Mouse (Mus musculus) midbrain, embryonic 14.5 days (tissue): ENCODE results near the gene Ndufc2. TPM values are rescaled to one million over a fixed set of nuclear protein-coding genes. Genes with fewer than 3 reads are reported as not detected.

ENCODE experiments used
- ATAC-seq: fragments of 200-750 bp; cut with Nextera tagmentation; 2 replicates; pipeline ENCODE4 v1.8.0; 2017; ENCODE audit warnings: moderate number of reproducible peaks, moderate library complexity; ENCODE audit not compliant: low FRiP score, low TSS enrichment
- DNase-seq: peaks from one replicate; pipeline ENCODE4 v3.0.0-alpha.2; 2015
- H3K27ac ChIP-seq: fragments of 300-500 bp; sonication (generic); replicated peaks from 2 replicates; pipeline ENCODE4 v1.5.1; 2014; ENCODE audit warnings: mild to moderate bottlenecking, low read depth, low read length, moderate library complexity
- H3K27me3 ChIP-seq: fragments of 300-500 bp; sonication (generic); 2 replicates; pipeline ENCODE4 v1.6.1; 2014; ENCODE audit warnings: low read length, control low read depth, mixed read lengths; ENCODE audit not compliant: control insufficient read depth, insufficient read depth
- H3K36me3 ChIP-seq: fragments of 300-500 bp; sonication (generic); 2 replicates; pipeline ENCODE4 v1.6.1; 2014; ENCODE audit warnings: low read length, control low read depth; ENCODE audit not compliant: control insufficient read depth, insufficient read depth
- H3K4me1 ChIP-seq: fragments of 300-500 bp; sonication (generic); 2 replicates; pipeline ENCODE4 v1.6.1; 2014; ENCODE audit warnings: mild to moderate bottlenecking, antibody characterized with exemption, low read length, control low read depth; ENCODE audit not compliant: control insufficient read depth, insufficient read depth
- H3K4me2 ChIP-seq: fragments of 300-500 bp; sonication (generic); 2 replicates; pipeline ENCODE4 v1.6.1; 2014; ENCODE audit warnings: mild to moderate bottlenecking, low read length, moderate library complexity
- H3K4me3 ChIP-seq: fragments of 300-500 bp; sonication (generic); replicated peaks from 2 replicates; pipeline ENCODE4 v1.5.1; 2014; ENCODE audit warnings: low read depth, low read length
- H3K9ac ChIP-seq: fragments of 300-500 bp; sonication (generic); replicated peaks from 2 replicates; pipeline ENCODE4 v1.6.1; 2014; ENCODE audit warnings: mild to moderate bottlenecking, low read length, moderate library complexity
- H3K9me3 ChIP-seq: fragments of 300-500 bp; sonication (generic); 2 replicates; pipeline ENCODE4 v1.6.1; 2016; ENCODE audit warnings: low read length, control low read depth, mixed read lengths; ENCODE audit not compliant: control insufficient read depth
- WGBS: fragments of 180-500 bp; shearing (Covaris S2); extraction: QIAGEN DNeasy Blood & Tissue Kit; methylation state at CpG from one replicate; pipeline ENCODE4 v1.1.7; 2014; 5-methylcytosine and 5-hydroxymethylcytosine counted together
- polyA plus RNA-seq: library from polyadenylated mRNA; unstranded; fragments of >200 nt; fragmentation: Nextera tagmentation; extraction: Ambion mirVana; gene quantifications from 2 replicates; pipeline ENCODE4 v1.2.1, GENCODE M21; 2014

The Ndufc2 gene
- 450 and 544 TPM in 2 replicates for polyA plus RNA-seq

- peak; percentile 93 for ATAC-seq
- H3K9me3 ChIP-seq: no peaks in the 10 kb centered on the region
- peak within 1 kb of the TSS; percentile 78 for H3K27ac ChIP-seq
- peak; percentile 94 for DNase-seq
- no peaks in the 10 kb centered on the region for H3K27me3 ChIP-seq
- H3K4me2 ChIP-seq: peak within 1 kb of the TSS; percentile 78
- under 1% methylated on average over 54 of the region's 54 CpGs for WGBS
- H3K4me3 ChIP-seq: peak within 1 kb of the TSS; percentile 96
- no peaks in the 10 kb centered on the region for H3K36me3 ChIP-seq
- H3K4me1 ChIP-seq: peaks cover 13% of the 10 kb centered on the region; the same call in 1 of the 2 replicates
- H3K9ac ChIP-seq: peak within 1 kb of the TSS; percentile 96
Measured at GRCm38 (mm10) chr7:97399960-97400715, at the start of gene Ndufc2. Gene Ndufc2 (plus strand): TSS chr7:97400003.

GRCm38 (mm10) chr7:97350891-97351290 is 48.9 kb upstream of the Ndufc2 start:
- no peak overlapping the region for H3K4me2 ChIP-seq
- H3K4me1 ChIP-seq: no peaks in the 10 kb centered on the region
- no peak overlapping the region for H3K9ac ChIP-seq
- DNase-seq (no peak), ATAC-seq (no peak)
- no peak overlapping the region for H3K4me3 ChIP-seq
- no peak overlapping the region for H3K27ac ChIP-seq
- H3K27me3 ChIP-seq: no peaks in the 10 kb centered on the region
- H3K36me3 ChIP-seq: peaks cover 7% of the 10 kb centered on the region; the same call in 1 of the 2 replicates
- WGBS: 70% methylated on average over 5 of the region's 5 CpGs
- no peaks in the 10 kb centered on the region for H3K9me3 ChIP-seq

GRCm38 (mm10) chr7:97351792-97352513 is 47.9 kb upstream of the Ndufc2 start:
- Histone ChIP-seq H3K27ac (no peak overlapping the region), H3K4me1 (no peaks in the 10 kb centered on the region), H3K9me3 (no peaks in the 10 kb centered on the region), H3K36me3 (peaks cover 7% of the 10 kb centered on the region; the same call in 1 of the 2 replicates), H3K4me3 (no peak overlapping the region), H3K27me3 (no peaks in the 10 kb centered on the region), H3K4me2 (no peak overlapping the region), H3K9ac (no peak overlapping the region)
- no peak for ATAC-seq
- WGBS: 88% methylated on average over 11 of the region's 11 CpGs
- no peak for DNase-seq

- Histone ChIP-seq H3K4me2 (no peak overlapping the region), H3K4me3 (no peak overlapping the region), H3K9ac (no peak overlapping the region), H3K4me1 (no peaks in the 10 kb centered on the region), H3K27ac (no peak overlapping the region), H3K9me3 (no peaks in the 10 kb centered on the region), H3K36me3 (peaks cover 3% of the 10 kb centered on the region; the same call in 1 of the 2 replicates), H3K27me3 (no peaks in the 10 kb centered on the region)
- ATAC-seq: no peak
- no peak for DNase-seq
- 89% methylated on average over 6 of the region's 6 CpGs for WGBS
Measured at GRCm38 (mm10) chr7:97353356-97353755, 46.4 kb upstream of the Ndufc2 start.

GRCm38 (mm10) chr7:97355068-97355841 is 44.5 kb upstream of the Ndufc2 start:
- no peak overlapping the region for H3K9ac ChIP-seq
- H3K27ac ChIP-seq: no peak overlapping the region
- no peaks in the 10 kb centered on the region for H3K36me3 ChIP-seq
- H3K27me3 ChIP-seq: no peaks in the 10 kb centered on the region
- ATAC-seq (no peak), DNase-seq (no peak)
- no peaks in the 10 kb centered on the region for H3K9me3 ChIP-seq
- 47% methylated on average over 13 of the region's 13 CpGs for WGBS
- no peak overlapping the region for H3K4me2 ChIP-seq
- no peak overlapping the region for H3K4me3 ChIP-seq
- H3K4me1 ChIP-seq: no peaks in the 10 kb centered on the region

GRCm38 (mm10) chr7:97356253-97356652 is 43.5 kb upstream of the Ndufc2 start:
- no peak for DNase-seq
- Histone ChIP-seq H3K4me3 (no peak overlapping the region), H3K9ac (no peak overlapping the region), H3K4me2 (no peak overlapping the region), H3K4me1 (no peaks in the 10 kb centered on the region), H3K27ac (no peak overlapping the region), H3K36me3 (no peaks in the 10 kb centered on the region), H3K27me3 (no peaks in the 10 kb centered on the region), H3K9me3 (no peaks in the 10 kb centered on the region)
- 78% methylated on average over 5 of the region's 5 CpGs for whole genome bisulfite sequencing
- no peak for ATAC-seq

- WGBS: 80% methylated on average over 5 of the region's 5 CpGs
- Histone ChIP-seq H3K27me3 (no peaks in the 10 kb centered on the region), H3K4me3 (no peak overlapping the region), H3K36me3 (no peaks in the 10 kb centered on the region), H3K9ac (no peak overlapping the region), H3K27ac (no peak overlapping the region), H3K4me1 (no peaks in the 10 kb centered on the region), H3K9me3 (no peaks in the 10 kb centered on the region), H3K4me2 (no peak overlapping the region)
- DNase-seq (no peak), ATAC-seq (no peak)
Measured at GRCm38 (mm10) chr7:97356875-97357276, 42.9 kb upstream of the Ndufc2 start.

- no peak for ATAC-seq
- no peaks in the 10 kb centered on the region for H3K27me3 ChIP-seq
- H3K4me3 ChIP-seq: no peak overlapping the region
- H3K9ac ChIP-seq: no peak overlapping the region
- WGBS: 72% methylated on average over 3 of the region's 3 CpGs
- no peaks in the 10 kb centered on the region for H3K36me3 ChIP-seq
- H3K4me1 ChIP-seq: no peaks in the 10 kb centered on the region
- no peak overlapping the region for H3K4me2 ChIP-seq
- no peak overlapping the region for H3K27ac ChIP-seq
- no peak for DNase-seq
- no peaks in the 10 kb centered on the region for H3K9me3 ChIP-seq
Measured at GRCm38 (mm10) chr7:97357840-97358239, 42.0 kb upstream of the Ndufc2 start.
